Mouse (Mus musculus) gastrocnemius, postnatal 25 days (tissue): ENCODE measurements around the gene Hoxa6. TPM values are rescaled to one million over a fixed set of nuclear protein-coding genes. Genes with fewer than 3 reads are reported as not detected.
A peak's percentile ranks its signal among the peaks of the same experiment; 100 is the strongest.

ENCODE experiments used
- DNase-seq: peaks from one replicate; pipeline ENCODE4 v3.0.0; 2022
- long read RNA-seq, 2 experiments: library from polyadenylated mRNA; stranded (forward); transcript quantifications; one replicate each; pipeline ENCODE4 v2.0.0; 2021
- total RNA-seq, 2 experiments: library from RNA; stranded (reverse); gene quantifications; 1 replicate in 1 of 2; 2 replicates in 1 of 2; pipeline ENCODE4 v1.2.3; 2021

Gene Hoxa6
- 1 to 10 TPM; 1.8 to 2.8 TPM for total RNA-seq
- long read RNA-seq, experiment 1 = 0 reads
- long read RNA-seq, experiment 2, partial matches to known transcripts = 0 of 1 reads
- long read RNA-seq, experiment 2, other reads (novel, unspliced or antisense) = 0 of 1 reads

DNA sequence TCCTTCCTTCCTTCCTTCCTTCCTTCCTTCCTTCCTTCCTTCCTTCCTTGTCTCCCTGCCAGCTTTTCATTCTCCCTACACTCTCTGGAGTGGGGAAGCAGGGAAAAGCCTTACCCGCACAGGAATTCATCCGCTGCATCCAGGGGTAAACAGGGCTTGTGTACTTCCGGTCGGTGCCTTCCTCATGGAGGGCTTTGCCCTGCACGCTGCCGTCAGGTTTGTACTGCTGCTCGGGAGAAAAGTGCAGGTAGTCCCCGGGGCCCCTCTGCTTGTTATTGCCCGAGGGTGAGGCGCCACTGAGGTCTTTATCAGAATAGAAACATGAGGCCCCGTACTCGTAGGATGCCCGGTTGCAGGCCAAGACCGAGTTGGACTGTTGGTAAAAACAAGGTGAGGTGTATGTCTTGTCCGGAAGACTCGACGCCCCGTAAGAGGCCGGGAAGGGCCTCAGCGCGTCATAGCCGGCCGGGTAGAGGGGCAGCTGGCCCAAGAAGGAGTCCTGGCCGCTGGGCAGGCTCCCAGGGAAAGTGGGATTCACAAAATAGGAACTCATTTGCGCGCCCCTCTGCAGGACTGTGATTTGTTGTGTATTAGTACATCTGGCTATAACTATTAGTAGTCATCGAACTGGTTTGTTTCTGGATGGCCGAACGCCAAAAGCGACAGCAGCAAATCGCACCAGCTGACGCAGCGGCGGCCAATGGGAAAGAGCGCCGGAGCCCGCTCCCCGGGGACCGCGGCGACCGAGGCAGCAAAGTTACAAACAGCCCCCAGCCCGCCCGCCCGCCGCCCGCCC lies at the start of gene Hoxa6:
TSS of gene Hoxa6 (minus strand) at position 651 of the 796 bp plus-strand sequence.
- DNase-seq = no peak

DNA sequence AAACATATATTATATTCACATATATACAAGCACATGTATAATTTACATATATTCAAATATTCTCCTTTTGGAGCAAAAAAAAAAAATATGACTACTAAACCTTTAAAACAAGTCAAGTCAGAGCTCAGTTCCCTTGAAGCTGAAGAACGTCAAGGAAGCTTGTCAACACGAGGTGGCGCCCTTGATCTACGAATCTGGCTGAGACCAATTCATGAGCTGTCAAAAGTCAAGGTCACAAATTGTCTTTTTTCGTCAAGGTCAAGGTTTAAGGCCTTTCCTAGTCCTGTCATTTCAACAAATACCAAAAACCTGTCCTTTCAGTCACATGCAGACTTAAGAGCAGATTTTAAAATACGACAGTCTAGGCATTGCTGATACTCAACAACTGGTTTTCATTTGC lies 48.4 kb upstream of the Hoxa6 start:
- no peak for DNase-seq

DNA sequence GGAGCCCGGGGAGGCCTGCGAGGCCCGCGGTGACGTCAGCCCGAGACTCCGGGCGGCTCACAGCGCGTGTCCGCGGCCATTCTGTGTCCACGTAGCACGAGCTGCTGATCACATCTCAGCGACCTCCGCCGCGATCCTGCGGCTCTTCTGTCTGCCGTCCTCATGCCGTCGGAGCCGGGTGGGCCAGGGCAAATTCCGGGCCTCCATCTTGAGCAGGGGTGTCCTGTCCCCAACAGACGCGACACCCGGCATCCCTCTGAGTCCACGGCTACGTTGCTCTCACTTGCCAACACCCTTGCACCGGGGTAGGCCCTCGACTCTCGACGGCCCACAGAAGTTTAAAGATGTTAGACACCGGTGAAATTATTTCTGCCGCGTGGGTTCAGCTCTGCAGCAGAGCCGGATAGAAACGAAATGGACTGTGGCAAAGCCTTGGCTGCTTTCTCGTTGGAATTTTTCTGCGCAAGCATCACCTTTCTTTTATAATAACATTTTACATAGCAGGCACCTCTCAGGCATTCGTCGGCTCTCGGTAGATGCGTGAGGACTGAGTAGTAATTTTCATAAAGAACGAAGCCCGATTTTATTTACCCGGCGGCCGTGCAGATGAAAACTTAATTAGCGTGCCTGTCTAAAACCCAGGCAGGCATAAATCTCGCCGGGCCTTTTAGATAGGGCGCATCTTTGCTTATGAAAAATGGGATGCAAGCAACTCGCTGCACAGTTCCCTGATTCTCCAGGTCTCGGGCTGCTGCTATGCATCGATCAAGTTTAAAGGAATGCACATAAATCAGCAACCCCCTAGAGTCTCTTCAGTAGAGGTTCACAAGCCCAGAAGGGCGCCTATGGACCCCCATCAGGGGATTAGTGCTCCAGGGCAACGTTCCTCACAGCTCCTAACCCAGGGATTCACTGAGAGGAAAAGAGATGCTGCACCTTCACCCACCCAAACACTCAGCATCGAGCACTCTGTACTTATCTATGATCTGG lies 45.3 kb upstream of the Hoxa6 start:
- no peak for DNase-seq

DNA sequence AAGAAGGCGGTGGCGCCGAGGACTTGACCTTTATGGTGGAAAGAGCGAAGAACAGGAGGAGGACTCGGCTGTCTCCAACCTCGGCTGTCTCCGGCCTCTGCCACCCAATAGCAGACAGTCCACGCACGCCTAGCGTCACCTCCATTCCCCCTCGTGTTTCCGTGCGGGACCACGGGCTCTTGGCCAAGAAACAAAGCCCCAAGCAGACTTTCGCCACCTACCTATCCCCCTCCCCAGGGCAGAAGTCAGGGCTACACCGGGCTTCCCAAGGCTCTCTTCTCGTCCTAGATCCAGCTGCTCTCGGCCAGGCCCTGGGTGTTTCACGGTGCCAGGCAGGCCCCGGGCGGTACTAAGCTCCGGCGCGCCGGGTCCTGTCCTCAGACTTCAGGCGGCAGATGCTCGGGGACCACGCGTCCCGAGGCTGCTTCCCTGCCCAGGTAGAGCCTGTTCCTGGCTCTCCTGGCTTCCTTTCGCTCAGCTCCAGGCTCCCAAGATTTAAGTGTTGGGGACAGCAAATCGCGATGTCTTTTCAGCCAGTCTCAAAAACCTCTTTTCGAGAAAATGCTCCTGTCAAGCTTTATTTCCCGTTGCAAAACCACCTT lies 44.4 kb upstream of the Hoxa6 start:
- no peak for DNase-seq

DNA sequence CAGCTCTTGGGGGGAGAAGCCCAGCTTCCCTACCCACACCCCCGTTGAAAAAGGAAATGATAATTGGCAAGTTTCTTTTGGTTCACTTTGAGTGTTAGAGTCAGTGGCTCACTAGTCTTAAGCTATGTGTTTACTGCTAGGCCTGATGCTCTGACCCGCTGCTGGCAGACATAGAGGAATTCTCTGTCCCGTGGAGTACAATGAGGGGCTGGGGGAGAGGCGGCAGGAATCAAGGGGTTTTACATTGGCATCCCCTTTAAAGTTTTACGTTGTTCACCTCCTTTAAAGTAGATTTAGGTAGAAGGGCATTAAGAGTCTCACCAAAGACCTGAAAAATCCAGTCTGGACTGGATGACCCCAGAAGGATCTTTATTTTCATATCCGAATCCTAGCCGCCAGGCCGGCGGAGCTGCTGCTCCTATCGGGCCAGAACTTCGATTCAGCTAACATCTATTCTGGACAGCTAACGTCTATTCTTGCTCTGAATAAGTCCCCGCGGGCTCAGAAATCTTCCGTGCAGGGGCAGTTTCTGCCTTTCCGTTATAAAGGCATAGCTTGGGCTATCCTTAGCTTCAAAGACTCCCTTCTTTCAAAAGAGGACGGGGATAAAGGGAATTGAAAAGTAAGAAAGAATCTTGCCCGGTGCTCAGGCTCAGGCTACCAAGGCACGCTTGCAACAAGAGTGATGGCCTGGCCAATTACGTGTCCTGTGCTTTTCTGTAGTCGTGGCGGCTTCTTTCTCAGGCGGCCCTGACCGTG lies 43.7 kb upstream of the Hoxa6 start:
- DNase-seq = no peak

DNA sequence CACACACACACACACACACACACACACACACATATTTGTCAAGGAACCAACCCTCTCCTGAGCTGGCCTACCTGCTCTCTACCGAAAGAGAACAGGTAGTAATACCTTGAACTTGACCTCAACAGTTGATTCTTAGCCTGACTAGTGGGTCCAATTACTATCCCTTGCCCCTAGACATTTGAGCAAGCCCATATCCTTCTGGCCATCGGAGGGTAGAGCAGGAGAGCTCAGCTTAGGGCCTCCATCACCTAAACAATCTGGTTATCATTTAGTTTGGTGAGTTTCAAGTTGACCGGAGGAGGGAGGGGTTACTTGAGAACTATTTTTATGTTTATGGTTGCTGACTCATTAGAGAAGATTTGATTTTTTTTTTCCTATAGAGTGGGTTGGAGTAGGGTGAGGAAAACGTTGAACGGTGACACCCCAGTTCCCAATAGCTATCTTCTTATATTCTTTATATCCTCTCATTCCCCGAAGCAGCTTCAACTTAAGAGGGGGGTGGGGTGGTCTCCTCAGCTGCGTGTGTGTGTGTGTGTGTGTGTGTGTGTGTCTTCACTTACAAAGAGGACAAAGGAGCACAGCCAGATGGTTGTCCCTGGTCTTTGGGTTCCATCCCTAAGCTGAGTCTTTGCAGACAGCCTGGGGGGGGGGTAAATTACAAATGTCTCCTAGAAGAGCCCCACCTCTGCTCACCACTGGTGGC lies 42.8 kb upstream of the Hoxa6 start:
- no peak for DNase-seq

DNA sequence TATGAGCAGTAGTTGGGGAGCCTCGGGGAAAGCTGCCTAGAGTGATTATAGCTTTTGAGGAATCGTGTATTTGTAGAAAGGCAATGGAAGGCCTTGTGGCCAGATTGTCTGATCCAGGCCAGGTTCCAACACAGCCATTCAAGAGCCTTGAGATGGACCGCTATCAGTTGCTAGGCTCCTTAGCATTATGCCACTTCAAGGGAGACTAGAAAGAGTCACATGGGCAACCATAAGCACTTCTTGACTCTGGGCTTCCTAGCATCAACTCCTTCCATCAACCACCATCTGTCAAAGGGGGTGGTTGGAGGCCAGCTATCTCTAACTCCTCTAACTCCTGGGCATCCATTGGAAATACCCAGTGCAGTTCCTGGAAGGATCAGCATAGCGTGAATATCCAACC lies 41.3 kb upstream of the Hoxa6 start:
- no peak for DNase-seq

DNA sequence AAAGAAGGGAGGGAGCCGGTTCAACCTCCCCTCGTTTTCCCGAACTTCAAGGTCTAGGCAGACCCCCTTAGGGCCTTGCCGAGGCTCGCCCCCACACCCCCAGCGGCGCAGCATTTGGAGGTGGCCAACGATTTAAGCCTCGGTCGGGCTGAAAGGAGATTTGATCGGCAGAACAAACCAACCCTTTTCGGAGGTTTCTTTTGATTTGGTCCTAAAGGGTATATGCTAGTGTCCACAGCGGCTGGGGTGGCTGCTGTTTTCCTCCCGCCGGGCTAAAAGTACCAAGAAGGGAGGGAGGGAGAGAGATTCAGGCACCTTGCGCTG lies 40.9 kb upstream of the Hoxa6 start:
- no peak for DNase-seq

DNA sequence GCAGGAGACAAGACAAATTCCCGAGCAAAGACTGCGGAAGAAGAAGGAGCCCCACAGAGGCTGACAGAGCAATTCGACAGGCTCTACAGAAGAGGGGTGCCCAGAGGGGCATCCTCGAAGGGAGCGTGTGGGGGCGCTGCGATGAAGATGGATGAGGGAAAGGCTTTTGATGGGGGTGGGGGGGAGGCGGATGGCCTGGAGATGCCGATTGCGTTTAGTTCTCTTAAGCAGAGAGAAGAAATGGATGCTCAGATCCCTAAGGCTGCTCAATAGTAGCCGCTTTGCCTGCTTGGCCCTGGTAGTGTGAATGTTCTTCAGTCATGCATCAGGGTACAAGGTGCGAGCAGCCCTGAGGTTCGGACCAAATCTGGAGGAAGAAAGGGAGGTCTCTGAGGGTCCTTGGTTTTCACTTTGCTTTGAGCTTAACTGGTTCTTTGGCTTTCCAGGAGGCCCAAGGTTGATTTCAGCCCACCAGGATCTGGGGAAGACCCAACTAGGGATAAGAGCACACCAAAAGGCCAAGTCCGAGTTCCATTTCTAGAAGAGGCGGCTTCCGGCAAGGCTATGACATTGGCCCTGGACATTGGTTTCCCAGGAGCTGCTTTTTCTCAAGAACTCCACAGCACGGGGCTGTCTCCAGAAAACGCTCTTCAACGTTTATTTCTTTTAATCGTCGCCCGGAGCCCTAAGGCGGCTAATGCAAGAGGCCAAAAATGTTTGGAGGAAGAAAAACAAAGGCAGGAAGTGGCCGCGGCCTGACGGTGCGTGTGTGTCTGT lies 40.3 kb upstream of the Hoxa6 start:
- no peak for DNase-seq

DNA sequence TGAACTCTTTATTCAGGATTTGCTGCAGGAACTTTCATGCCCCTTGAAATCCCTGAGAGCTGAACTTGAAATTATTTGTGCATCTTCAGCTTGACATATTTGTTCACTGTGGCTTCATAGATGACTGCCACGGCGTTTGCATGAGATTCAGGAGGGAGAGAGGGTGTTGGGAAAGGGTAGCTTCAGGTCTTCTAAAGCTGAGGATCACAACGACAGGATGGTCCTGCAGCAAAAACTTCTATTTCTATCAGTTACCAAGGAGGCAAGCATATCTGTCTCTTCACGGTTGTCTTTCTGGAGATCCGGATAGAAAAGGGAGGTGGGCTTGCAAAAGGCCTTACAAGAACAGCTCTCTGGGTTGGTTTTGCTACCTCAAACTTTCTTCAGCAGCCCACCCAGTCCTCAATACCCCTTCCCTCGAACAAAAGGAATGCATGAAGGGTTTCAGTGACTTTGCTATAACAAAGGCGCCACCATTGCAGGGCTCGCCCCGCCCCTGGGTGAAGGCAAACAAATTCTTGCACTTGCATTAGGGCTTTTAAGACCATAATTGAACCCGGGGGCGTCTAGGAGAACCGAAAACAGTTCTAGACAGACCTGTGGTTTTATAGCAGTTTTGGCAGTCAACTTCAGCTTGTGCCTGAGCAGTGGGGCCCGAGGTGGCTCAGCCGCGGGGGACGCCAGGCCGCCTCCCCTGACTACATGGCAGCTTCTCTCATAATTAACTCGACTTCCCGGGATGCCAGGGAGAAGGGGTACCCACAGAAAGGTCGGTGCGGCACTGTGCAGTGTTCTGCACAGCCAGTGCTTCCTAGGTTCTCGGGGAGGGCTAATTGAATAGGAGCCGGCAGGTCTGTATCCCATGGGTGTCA lies 39.5 kb upstream of the Hoxa6 start:
- peak; percentile 5 for DNase-seq

DNA sequence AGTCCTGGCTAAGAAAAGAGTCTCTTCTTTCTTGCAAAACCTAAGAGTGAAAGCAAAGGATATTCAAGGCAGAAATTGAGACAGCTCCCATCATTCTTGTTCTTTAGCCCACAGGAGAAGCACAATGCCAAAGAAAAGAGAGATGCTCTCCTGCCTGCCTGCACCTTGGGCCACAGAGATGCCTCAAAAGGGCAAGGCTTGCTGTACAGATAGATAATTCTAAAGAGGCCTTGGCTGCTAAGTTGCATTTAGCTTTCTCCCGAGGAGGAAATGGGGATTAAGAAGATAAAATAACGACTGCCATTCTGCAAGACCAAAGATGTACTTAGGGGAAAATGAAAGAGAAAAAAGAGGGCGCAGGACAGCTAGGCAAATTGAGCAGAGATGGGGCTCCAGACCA lies 38.4 kb upstream of the Hoxa6 start:
- peak; percentile 3 for DNase-seq

DNA sequence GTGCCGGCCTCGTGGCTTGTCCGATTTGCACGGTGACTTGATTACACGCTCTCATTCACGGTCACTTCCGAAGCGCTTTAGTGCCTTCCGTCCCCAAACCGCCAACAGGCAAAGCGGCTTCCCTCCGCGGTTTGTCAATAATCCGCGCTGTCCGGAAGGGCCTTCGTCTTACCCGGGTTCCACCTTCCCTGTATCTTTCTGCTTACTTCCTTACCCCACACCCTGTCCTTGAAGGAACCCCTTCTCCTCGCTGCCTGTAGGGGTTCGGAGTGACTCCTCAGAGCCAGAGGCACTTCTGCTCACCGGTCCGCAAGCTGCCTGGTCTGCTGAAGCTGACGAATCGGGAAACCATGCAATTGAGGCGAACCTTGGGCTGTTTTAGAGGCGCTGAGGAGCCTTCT lies 37.9 kb upstream of the Hoxa6 start:
- DNase-seq = no peak

DNA sequence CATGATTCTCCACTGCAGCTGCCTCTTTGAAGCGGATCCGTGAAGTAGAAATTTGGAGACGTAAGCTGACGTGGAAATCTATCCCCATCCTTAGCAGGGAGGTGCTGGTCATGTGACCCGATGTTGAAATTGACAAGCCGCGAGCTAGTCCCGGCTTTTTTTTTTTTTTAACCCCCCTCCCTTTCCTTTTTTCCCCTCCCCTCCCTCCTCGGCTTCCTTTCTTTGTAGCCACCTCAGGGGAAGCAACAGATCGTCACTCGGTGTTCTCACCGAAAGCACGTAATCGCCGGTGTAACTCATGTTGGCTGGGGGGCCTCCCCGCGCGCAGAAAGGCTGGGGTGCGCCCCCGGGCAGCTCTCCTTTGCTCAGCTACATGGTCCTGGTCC lies 37.2 kb upstream of the Hoxa6 start, which contains the start of gene Hoxa11:
TSS of gene Hoxa11 (minus strand) at position 54 of the 386 bp plus-strand sequence.
- DNase-seq = no peak

DNA sequence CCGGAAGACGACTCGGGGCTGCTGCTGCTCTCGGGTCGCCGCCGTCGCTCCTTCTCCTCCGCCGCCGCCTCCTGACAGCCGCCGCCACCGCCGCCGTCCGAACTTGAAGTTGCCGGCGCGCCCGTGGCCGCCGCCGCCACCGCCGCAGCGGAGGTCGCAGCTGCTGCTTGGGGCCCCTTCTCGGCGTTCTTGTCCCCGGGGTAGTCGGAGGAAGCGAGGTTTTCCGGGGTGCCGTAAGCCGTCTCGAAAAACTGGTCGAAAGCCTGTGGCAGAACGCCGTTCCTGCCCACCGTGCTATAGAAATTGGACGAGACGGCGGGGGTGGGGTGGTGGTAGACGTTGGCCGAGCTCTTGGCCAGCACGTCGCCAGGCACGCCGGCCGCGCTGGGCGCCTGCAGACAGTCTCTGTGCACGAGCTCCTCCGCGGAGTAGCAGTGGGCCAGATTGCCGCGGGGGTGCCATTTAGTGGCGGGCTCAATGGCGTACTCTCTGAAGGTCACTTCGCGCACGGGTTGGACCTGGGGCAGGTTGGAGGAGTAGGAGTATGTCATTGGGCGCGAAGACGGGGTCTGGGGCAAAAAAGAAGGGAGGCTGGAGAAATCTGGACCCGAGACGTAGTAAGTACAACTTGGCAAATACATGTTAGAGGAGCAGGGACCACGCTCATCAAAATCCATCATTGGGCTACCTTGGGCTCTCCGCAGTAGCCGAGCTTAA lies 36.7 kb upstream of the Hoxa6 start:
- DNase-seq = no peak

DNA sequence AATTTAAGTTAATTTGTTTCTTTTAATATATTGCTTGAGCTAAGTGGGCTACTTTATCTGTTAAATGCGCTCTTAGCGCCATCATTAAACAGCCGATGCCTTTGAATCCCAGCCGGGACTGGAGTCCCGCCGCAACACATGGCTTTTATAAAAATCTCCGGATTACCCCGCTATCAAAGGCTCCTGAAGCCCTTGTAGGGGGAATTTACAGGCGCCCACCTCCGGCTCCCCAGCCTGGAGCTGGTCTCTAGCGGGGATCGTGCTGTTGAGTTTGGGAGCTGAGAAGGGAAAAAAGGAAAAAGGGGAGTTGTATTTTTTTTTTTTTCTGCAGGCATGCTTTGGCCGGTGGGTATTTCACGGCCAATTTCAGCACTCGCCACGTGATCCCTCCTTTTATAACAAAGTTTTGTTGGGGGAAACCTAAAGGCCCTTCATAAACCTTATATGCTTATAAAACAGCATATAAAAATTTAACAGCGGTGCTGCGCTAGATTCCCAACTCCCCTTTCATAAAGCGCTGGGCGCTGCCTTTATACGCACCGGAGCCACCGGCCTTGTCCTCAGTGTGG lies 36.0 kb upstream of the Hoxa6 start:
- peak; percentile 34 for DNase-seq

DNA sequence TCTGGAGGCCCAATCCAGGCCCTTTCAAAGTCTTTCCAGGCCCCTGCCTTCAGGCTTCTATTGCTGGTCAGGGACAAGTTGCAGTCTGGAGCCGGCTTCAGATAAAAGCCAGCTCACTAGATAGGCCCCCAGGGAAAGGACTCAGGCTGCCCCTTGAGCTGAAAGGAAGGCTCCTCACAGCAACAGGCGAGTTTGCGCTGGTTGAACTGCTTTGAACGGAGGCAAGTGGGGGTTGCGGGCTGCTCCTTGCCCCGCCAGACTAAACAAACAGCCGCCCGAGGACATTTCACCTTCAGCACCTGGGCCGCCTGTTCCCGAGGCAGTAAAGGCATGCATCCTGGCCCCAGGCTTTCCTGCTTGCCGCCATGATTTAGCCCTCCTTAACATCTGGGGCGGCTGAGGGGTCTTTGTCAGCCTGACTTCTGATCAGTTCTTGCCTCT lies 35.2 kb upstream of the Hoxa6 start:
- peak; percentile 4 for DNase-seq

DNA sequence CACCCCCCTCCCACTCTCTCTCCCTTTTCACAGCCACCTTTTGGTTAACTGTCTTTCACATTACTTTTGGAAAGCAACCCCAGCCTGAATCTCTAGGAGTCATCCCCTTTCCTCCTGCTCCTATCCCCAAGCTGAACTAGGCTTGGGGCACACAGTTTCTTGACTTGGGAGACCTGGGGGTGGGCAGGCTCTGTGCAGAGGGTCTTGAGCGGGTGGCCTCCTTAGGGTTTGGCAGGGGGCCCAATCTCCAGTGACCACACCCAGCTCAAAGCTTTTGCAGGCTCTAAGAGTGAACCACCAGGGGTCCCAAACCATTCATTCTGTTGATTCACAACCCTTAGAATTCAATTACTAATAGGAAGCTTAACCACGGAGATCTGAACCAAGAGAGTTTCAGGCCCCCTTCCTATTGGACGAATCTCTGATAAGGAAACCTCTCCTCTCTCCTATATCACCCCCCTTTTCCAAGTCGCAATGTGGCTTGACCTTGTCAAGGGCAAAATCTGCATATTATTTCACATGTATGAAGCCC lies 34.3 kb upstream of the Hoxa6 start:
- peak; percentile 4 for DNase-seq
